Mouse (Mus musculus): Measurements from ENCODE around the gene Tmem51. TPM values are rescaled to one million over a fixed set of nuclear protein-coding genes. Genes with fewer than 3 reads are reported as not detected.
A peak's percentile ranks its signal among the peaks of the same experiment; 100 is the strongest.

The Tmem51 gene
- polyA plus RNA-seq, 1 experiment from 2014 or later: 18.6 TPM

- H3K27ac ChIP-seq (ENCODE audit: low read length): peak overlapping the region; percentile 67
- H3K9ac ChIP-seq (ENCODE audit: low read depth, low read length): peak overlapping the region; percentile 13; the same call in 1 of the 2 replicates
- peak overlapping the region; percentile 36 for H3K4me2 ChIP-seq (ENCODE audit: low read depth, low read length)
- WGBS (ENCODE audit: insufficient replicate concordance): 27% methylated on average over 6 of the region's 6 CpGs
- no peaks in the 10 kb centered on the region; the same call in none of the 2 replicates for H3K27me3 ChIP-seq (ENCODE audit: control insufficient read depth, insufficient read depth, low read depth, low read length)
- ATAC-seq (ENCODE audit: low read depth): peak; percentile 13; the same call in 1 of the 2 replicates
- H3K36me3 ChIP-seq (ENCODE audit: control insufficient read depth, insufficient read depth): no peaks in the 10 kb centered on the region
- H3K9me3 ChIP-seq (replicated peaks; ENCODE audit: control insufficient read depth, low read length): no peaks in the 10 kb centered on the region
- H3K4me3 ChIP-seq (ENCODE audit: low read depth, low read length): no peak overlapping the region
- peaks cover 36% of the 10 kb centered on the region for H3K4me1 ChIP-seq (ENCODE audit: control insufficient read depth, low read depth, low read length)
These were observed 18.3 kb downstream of the Tmem51 start for GRCm38 (mm10) chr4:142065835-142066234.

GRCm38 (mm10) chr4:142065270-142065669 is 18.8 kb downstream of the Tmem51 start:
- WGBS (ENCODE audit: insufficient replicate concordance): 49% methylated on average over 8 of the region's 8 CpGs
- peak overlapping the region; percentile 36 for H3K4me2 ChIP-seq (ENCODE audit: low read depth, low read length)
- peak overlapping the region; percentile 67 for H3K27ac ChIP-seq (ENCODE audit: low read length)
- peaks cover 31% of the 10 kb centered on the region for H3K4me1 ChIP-seq (ENCODE audit: control insufficient read depth, low read depth, low read length)
- no peaks in the 10 kb centered on the region for H3K9me3 ChIP-seq (replicated peaks; ENCODE audit: control insufficient read depth, low read length)
- peak; percentile 19 for ATAC-seq (ENCODE audit: low read depth)
- no peak overlapping the region for H3K9ac ChIP-seq (ENCODE audit: low read depth, low read length)
- no peaks in the 10 kb centered on the region; the same call in 1 of the 2 replicates for H3K27me3 ChIP-seq (ENCODE audit: control insufficient read depth, insufficient read depth, low read depth, low read length)
- H3K36me3 ChIP-seq (ENCODE audit: control insufficient read depth, insufficient read depth): no peaks in the 10 kb centered on the region
- H3K4me3 ChIP-seq (ENCODE audit: low read depth, low read length): no peak overlapping the region

- 76% methylated on average over 11 of the region's 11 CpGs for WGBS (ENCODE audit: insufficient replicate concordance)
- H3K4me3 ChIP-seq (ENCODE audit: low read depth, low read length): no peak overlapping the region
- peaks cover 30% of the 10 kb centered on the region for H3K4me1 ChIP-seq (ENCODE audit: control insufficient read depth, low read depth, low read length)
- no peaks in the 10 kb centered on the region for H3K27me3 ChIP-seq (ENCODE audit: control insufficient read depth, insufficient read depth, low read depth, low read length)
- H3K27ac ChIP-seq (ENCODE audit: low read length): no peak overlapping the region
- H3K4me2 ChIP-seq (ENCODE audit: low read depth, low read length): no peak overlapping the region
- H3K9ac ChIP-seq (ENCODE audit: low read depth, low read length): no peak overlapping the region
- no peak for ATAC-seq (ENCODE audit: low read depth)
- no peaks in the 10 kb centered on the region for H3K36me3 ChIP-seq (ENCODE audit: control insufficient read depth, insufficient read depth)
- H3K9me3 ChIP-seq (replicated peaks; ENCODE audit: control insufficient read depth, low read length): no peaks in the 10 kb centered on the region
These were observed 19.4 kb downstream of the Tmem51 start for GRCm38 (mm10) chr4:142064582-142065228.

- peaks cover 30% of the 10 kb centered on the region for H3K4me1 ChIP-seq (ENCODE audit: control insufficient read depth, low read depth, low read length)
- H3K9me3 ChIP-seq (replicated peaks; ENCODE audit: control insufficient read depth, low read length): no peaks in the 10 kb centered on the region
- H3K9ac ChIP-seq (ENCODE audit: low read depth, low read length): no peak overlapping the region
- H3K36me3 ChIP-seq (ENCODE audit: control insufficient read depth, insufficient read depth): no peaks in the 10 kb centered on the region
- no peaks in the 10 kb centered on the region for H3K27me3 ChIP-seq (ENCODE audit: control insufficient read depth, insufficient read depth, low read depth, low read length)
- ATAC-seq (ENCODE audit: low read depth): peak; percentile 86
- peak overlapping the region; percentile 58 for H3K27ac ChIP-seq (ENCODE audit: low read length)
- WGBS (ENCODE audit: insufficient replicate concordance): 57% methylated on average over 8 of the region's 8 CpGs
- H3K4me3 ChIP-seq (ENCODE audit: low read depth, low read length): no peak overlapping the region
- H3K4me2 ChIP-seq (ENCODE audit: low read depth, low read length): no peak overlapping the region
These were observed 21.0 kb downstream of the Tmem51 start for GRCm38 (mm10) chr4:142063057-142063534.

- ATAC-seq (ENCODE audit: low read depth): no peak
- Histone ChIP-seq H3K9ac (ENCODE audit: low read depth, low read length) (no peak overlapping the region), H3K4me1 (ENCODE audit: control insufficient read depth, low read depth, low read length) (peaks cover 32% of the 10 kb centered on the region), H3K27me3 (ENCODE audit: control insufficient read depth, insufficient read depth, low read depth, low read length) (no peaks in the 10 kb centered on the region), H3K4me2 (ENCODE audit: low read depth, low read length) (no peak overlapping the region), H3K4me3 (ENCODE audit: low read depth, low read length) (no peak overlapping the region), H3K36me3 (ENCODE audit: control insufficient read depth, insufficient read depth) (no peaks in the 10 kb centered on the region), H3K9me3 (replicated peaks; ENCODE audit: control insufficient read depth, low read length) (no peaks in the 10 kb centered on the region), H3K27ac (ENCODE audit: low read length) (peak overlapping the region; percentile 23; the same call in 1 of the 2 replicates)
- 67% methylated on average over 23 of the region's 23 CpGs for WGBS (ENCODE audit: insufficient replicate concordance)
These were observed 22.4 kb downstream of the Tmem51 start for GRCm38 (mm10) chr4:142061485-142062240.

- H3K4me3 ChIP-seq (ENCODE audit: low read depth, low read length): no peak overlapping the region
- no peaks in the 10 kb centered on the region for H3K36me3 ChIP-seq (ENCODE audit: control insufficient read depth, insufficient read depth)
- no peaks in the 10 kb centered on the region for H3K27me3 ChIP-seq (ENCODE audit: control insufficient read depth, insufficient read depth, low read depth, low read length)
- H3K4me1 ChIP-seq (ENCODE audit: control insufficient read depth, low read depth, low read length): peaks cover 23% of the 10 kb centered on the region
- 62% methylated on average over 18 of the region's 18 CpGs for WGBS (ENCODE audit: insufficient replicate concordance)
- no peaks in the 10 kb centered on the region for H3K9me3 ChIP-seq (replicated peaks; ENCODE audit: control insufficient read depth, low read length)
- no peak overlapping the region for H3K4me2 ChIP-seq (ENCODE audit: low read depth, low read length)
- no peak overlapping the region for H3K27ac ChIP-seq (ENCODE audit: low read length)
- no peak overlapping the region for H3K9ac ChIP-seq (ENCODE audit: low read depth, low read length)
- no peak for ATAC-seq (ENCODE audit: low read depth)
These were observed 23.4 kb downstream of the Tmem51 start for GRCm38 (mm10) chr4:142060455-142061378.

- Histone ChIP-seq H3K27me3 (ENCODE audit: control insufficient read depth, insufficient read depth, low read depth, low read length) (no peaks in the 10 kb centered on the region), H3K9me3 (replicated peaks; ENCODE audit: control insufficient read depth, low read length) (no peaks in the 10 kb centered on the region), H3K36me3 (ENCODE audit: control insufficient read depth, insufficient read depth) (no peaks in the 10 kb centered on the region), H3K4me3 (ENCODE audit: low read depth, low read length) (no peak overlapping the region), H3K4me2 (ENCODE audit: low read depth, low read length) (no peak overlapping the region), H3K27ac (ENCODE audit: low read length) (no peak overlapping the region), H3K9ac (ENCODE audit: low read depth, low read length) (no peak overlapping the region), H3K4me1 (ENCODE audit: control insufficient read depth, low read depth, low read length) (peaks cover 14% of the 10 kb centered on the region)
- no peak for ATAC-seq (ENCODE audit: low read depth)
- WGBS (ENCODE audit: insufficient replicate concordance): 78% methylated on average over 8 of the region's 8 CpGs
These were observed 24.3 kb downstream of the Tmem51 start for GRCm38 (mm10) chr4:142059841-142060193.

GRCm38 (mm10) chr4:142059113-142059840 is 24.8 kb downstream of the Tmem51 start:
- Histone ChIP-seq H3K27me3 (ENCODE audit: control insufficient read depth, insufficient read depth, low read depth, low read length) (no peaks in the 10 kb centered on the region), H3K9me3 (replicated peaks; ENCODE audit: control insufficient read depth, low read length) (no peaks in the 10 kb centered on the region), H3K4me1 (ENCODE audit: control insufficient read depth, low read depth, low read length) (peaks cover 17% of the 10 kb centered on the region), H3K9ac (ENCODE audit: low read depth, low read length) (no peak overlapping the region), H3K4me3 (ENCODE audit: low read depth, low read length) (no peak overlapping the region), H3K4me2 (ENCODE audit: low read depth, low read length) (no peak overlapping the region), H3K36me3 (ENCODE audit: control insufficient read depth, insufficient read depth) (no peaks in the 10 kb centered on the region), H3K27ac (ENCODE audit: low read length) (no peak overlapping the region)
- 71% methylated on average over 13 of the region's 13 CpGs for WGBS (ENCODE audit: insufficient replicate concordance)
- ATAC-seq (ENCODE audit: low read depth): no peak
